In genomic region chr9:41051080-41051932, GRCm38 (mm10) we compare ENCODE assay signal across 12 mouse cellular contexts. TPM values are rescaled to one million over a fixed set of nuclear protein-coding genes. Genes with fewer than 3 reads are reported as not detected.
DNase-seq lines count a peak whose midpoint lies in the region; ATAC-seq lines count a peak whose summit lies in the region.
"Had no signal": no experiment of that assay in that cellular context is flagged by ENCODE, and none has a peak within 500 bp of the region (broad histone marks: within the 10 kb centered on the region; RNA-seq: fewer than 3 reads in every experiment).

No protein-coding gene starts in this region.

- H3K27ac ChIP-seq in midbrain, embryonic 11.5 days (ENCODE audit: low read depth, low read length) = no peak overlapping the region
- no peak overlapping the region for H3K27ac ChIP-seq in midbrain, embryonic 10.5 days (replicated peaks)
- H3K27ac ChIP-seq in hindbrain, embryonic 14.5 days = peak overlapping the region; percentile 85
- peak overlapping the region; percentile 52 for H3K27ac ChIP-seq in neural tube, embryonic 15.5 days (replicated peaks)

- no peak overlapping the region for H3K4me3 ChIP-seq in midbrain, embryonic 11.5 days (ENCODE audit: low read depth, low read length)
- H3K4me3 ChIP-seq in midbrain, embryonic 10.5 days = no peak overlapping the region
- no peak overlapping the region for H3K4me3 ChIP-seq in hindbrain, embryonic 14.5 days (replicated peaks; ENCODE audit: low read length)
- no peak overlapping the region for H3K4me3 ChIP-seq in neural tube, embryonic 15.5 days (replicated peaks)

- H3K4me1 ChIP-seq in midbrain, embryonic 11.5 days (ENCODE audit: control insufficient read depth, insufficient read depth, low read length) = no peaks in the 10 kb centered on the region
- peaks cover 12% of the 10 kb centered on the region; the same call in 1 of the 2 replicates for H3K4me1 ChIP-seq in midbrain, embryonic 10.5 days
- H3K4me1 ChIP-seq in hindbrain, embryonic 14.5 days (replicated peaks; ENCODE audit: control insufficient read depth, insufficient read depth, low read length) = peaks cover 23% of the 10 kb centered on the region
- H3K4me1 ChIP-seq in neural tube, embryonic 15.5 days = peaks cover 16% of the 10 kb centered on the region

- WGBS in midbrain, embryonic 11.5 days = 78% methylated on average over 11 of the region's 11 CpGs
- 79% methylated on average over 11 of the region's 11 CpGs for WGBS in midbrain, embryonic 10.5 days
- WGBS in hindbrain, embryonic 14.5 days = 34% methylated on average over 11 of the region's 11 CpGs
- WGBS in neural tube, embryonic 15.5 days = 31% methylated on average over 11 of the region's 11 CpGs

- intact Hi-C loops in gastrocnemius, postnatal 36 days (cut with DNase I) = no loop called here

- DNase-seq in adrenal gland, adult 2 months = peak; percentile 21
- no peak for DNase-seq in adrenal gland, postnatal 36 days
- peak; percentile 72 for DNase-seq in midbrain, embryonic 11.5 days (ENCODE audit: low spot score, missing footprints)
- DNase-seq in midbrain, embryonic 10.5 days (ENCODE audit: low spot score) = no peak
- DNase-seq in hindbrain, embryonic 14.5 days (ENCODE audit: low spot score) = no peak
- DNase-seq in embryo, embryonic 9.5 days (ENCODE audit: extremely low spot score) = no peak
- no peak for DNase-seq in gastrocnemius, postnatal 36 days
- DNase-seq: embryo, embryonic 11 days; lung, postnatal 10 days had no signal

- H3K27me3 ChIP-seq in midbrain, embryonic 11.5 days (ENCODE audit: control insufficient read depth, insufficient read depth, low read length) = no peaks in the 10 kb centered on the region
- H3K27me3 ChIP-seq in midbrain, embryonic 10.5 days (ENCODE audit: low read depth, poor library complexity, severe bottlenecking) = no peaks in the 10 kb centered on the region
- no peaks in the 10 kb centered on the region for H3K27me3 ChIP-seq in hindbrain, embryonic 14.5 days (ENCODE audit: control insufficient read depth, insufficient read depth, low read length)
- H3K27me3 ChIP-seq in neural tube, embryonic 15.5 days (replicated peaks) = no peaks in the 10 kb centered on the region

- no peaks in the 10 kb centered on the region for H3K36me3 ChIP-seq in midbrain, embryonic 11.5 days (ENCODE audit: control insufficient read depth, insufficient read depth, low read length)
- no peaks in the 10 kb centered on the region for H3K36me3 ChIP-seq in midbrain, embryonic 10.5 days
- H3K36me3 ChIP-seq in hindbrain, embryonic 14.5 days (replicated peaks; ENCODE audit: control insufficient read depth, insufficient read depth) = peaks cover 5% of the 10 kb centered on the region
- H3K36me3 ChIP-seq in neural tube, embryonic 15.5 days = peaks cover 9% of the 10 kb centered on the region; the same call in 1 of the 2 replicates

- no peak for ATAC-seq in midbrain, embryonic 11.5 days (ENCODE audit: low FRiP score)
- 0 out of 2 replicates have a peak, but pooled peaks have one; percentile 46 for ATAC-seq in hindbrain, embryonic 14.5 days (ENCODE audit: low FRiP score)
- peak; percentile 39; the same call in 1 of the 2 replicates for ATAC-seq in neural tube, embryonic 15.5 days (ENCODE audit: low FRiP score)

- H3K9ac ChIP-seq in midbrain, embryonic 11.5 days (ENCODE audit: low read length) = no peak overlapping the region
- H3K9ac ChIP-seq in hindbrain, embryonic 14.5 days = peak overlapping the region; percentile 24; the same call in 1 of the 2 replicates
- no peak overlapping the region for H3K9ac ChIP-seq in neural tube, embryonic 15.5 days (replicated peaks)

- no peaks in the 10 kb centered on the region for H3K9me3 ChIP-seq in midbrain, embryonic 11.5 days (ENCODE audit: control insufficient read depth, low read length)
- no peaks in the 10 kb centered on the region for H3K9me3 ChIP-seq in midbrain, embryonic 10.5 days (replicated peaks)
- no peaks in the 10 kb centered on the region for H3K9me3 ChIP-seq in hindbrain, embryonic 14.5 days (ENCODE audit: control insufficient read depth, low read length)
- H3K9me3 ChIP-seq in neural tube, embryonic 15.5 days (replicated peaks) = no peaks in the 10 kb centered on the region

- no peak overlapping the region for H3K4me2 ChIP-seq in midbrain, embryonic 11.5 days
- peak overlapping the region; percentile 12; the same call in 1 of the 2 replicates for H3K4me2 ChIP-seq in hindbrain, embryonic 14.5 days (replicated peaks)
- no peak overlapping the region for H3K4me2 ChIP-seq in neural tube, embryonic 15.5 days
- H3K4me2 ChIP-seq: heart, embryonic 11.5 days had no signal

RNA-seq across cellular contexts. Expression of gene Crtam, which starts 46.9 kb away (rescaled TPM):
- not detected for total RNA-seq in adrenal gland, adult 2 months (2021)
- polyA plus RNA-seq in adrenal gland, adult 2 months (2012; rRNA removed) = 0.02 TPM in 1 of 2 replicates, not detected in the other
- total RNA-seq in adrenal gland, postnatal 36 days (2021) = not detected
- 0.07 TPM in 1 of 2 replicates, not detected in the other for polyA plus RNA-seq in midbrain, embryonic 11.5 days (2014; fragmentation: Nextera tagmentation; extraction: Ambion mirVana)
- not detected in 2 replicates for polyA plus RNA-seq in midbrain, embryonic 10.5 days (2016; fragmentation: Nextera tagmentation; extraction: Ambion mirVana)
- polyA plus RNA-seq in hindbrain, embryonic 14.5 days (2014; fragmentation: Nextera tagmentation; extraction: Ambion mirVana) = 0.13 and 0.39 TPM in 2 replicates
- polyA plus RNA-seq in neural tube, embryonic 15.5 days (2015; fragmentation: Nextera tagmentation; extraction: Ambion mirVana) = 0.08 and 0.15 TPM in 2 replicates
- total RNA-seq in gastrocnemius, postnatal 36 days (2021) = not detected
- total RNA-seq: layer of hippocampus, postnatal 10 days had no signal

Comparison
In these comparisons a context has a peak if more than half of its experiments do, and no peak if none do; other contexts are left out.
1. DNase-seq: peak in adrenal gland, adult 2 months (single experiment) and midbrain, embryonic 11.5 days (single experiment); none in adrenal gland, postnatal 36 days (0 of 2), midbrain, embryonic 10.5 days (single experiment), hindbrain, embryonic 14.5 days (single experiment), embryo, embryonic 9.5 days (single experiment) and gastrocnemius, postnatal 36 days (0 of 2).
2. H3K27ac ChIP-seq: peak in hindbrain, embryonic 14.5 days (single experiment) and neural tube, embryonic 15.5 days (single experiment); none in midbrain, embryonic 11.5 days (single experiment) and midbrain, embryonic 10.5 days (single experiment).